Mouse (Mus musculus): ENCODE measurements around the gene Lancl2. TPM values are rescaled to one million over a fixed set of nuclear protein-coding genes. Genes with fewer than 3 reads are reported as not detected.

The Lancl2 gene
- polyA plus RNA-seq, 1 experiment from 2014 or later: 22.2 TPM

DNA sequence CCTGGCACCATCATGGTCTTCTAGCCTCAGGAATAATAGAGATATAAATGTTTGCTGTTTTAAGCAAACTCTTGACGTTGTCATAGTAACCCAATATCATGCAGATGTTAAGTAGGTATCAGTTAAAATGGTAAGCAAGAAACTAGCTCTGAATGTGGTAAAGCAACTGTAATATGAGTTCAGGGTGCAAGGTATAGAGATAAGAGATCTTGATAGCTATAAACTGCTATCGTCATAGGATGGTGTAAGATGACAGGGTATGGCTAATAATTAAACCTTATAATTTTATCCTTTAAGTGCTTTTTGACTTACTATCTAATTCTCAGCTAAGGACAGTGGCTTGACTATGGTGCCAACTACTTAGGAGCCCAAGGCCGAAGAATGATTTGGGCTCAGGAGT is 78.0 kb downstream of the Lancl2 start:
- DNase-seq (ENCODE audit: low spot score): no peak
- H3K27me3 ChIP-seq (ENCODE audit: insufficient read depth, poor library complexity, severe bottlenecking): no peaks in the 10 kb centered on the region
- H3K9me3 ChIP-seq: no peaks in the 10 kb centered on the region
- H3K36me3 ChIP-seq: peaks cover 8% of the 10 kb centered on the region; the same call in 1 of the 2 replicates
- no peak overlapping the region for H3K4me3 ChIP-seq
- H3K27ac ChIP-seq: no peak overlapping the region
- WGBS: 91% methylated on average over 3 of the region's 3 CpGs
- no peaks in the 10 kb centered on the region for H3K4me1 ChIP-seq

DNA sequence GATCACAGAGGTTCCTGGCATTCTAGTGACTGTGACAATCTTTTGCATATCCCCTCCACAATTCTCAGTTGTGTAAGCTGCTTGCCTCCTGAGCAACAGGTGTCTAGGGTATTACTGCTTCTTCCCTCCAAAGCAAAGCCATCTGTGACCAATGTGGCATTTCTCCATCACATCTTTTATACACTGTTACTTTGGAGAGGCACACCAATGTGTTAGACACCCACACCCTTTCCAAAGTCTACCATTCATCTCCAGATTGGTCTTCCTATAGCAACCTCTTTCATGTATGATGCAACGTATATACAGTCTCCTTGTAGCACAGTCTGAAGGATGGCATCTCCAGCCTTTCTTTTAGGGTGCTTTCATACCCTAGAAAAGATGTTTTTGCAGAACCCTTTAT is 80.3 kb downstream of the Lancl2 start:
- Histone ChIP-seq H3K36me3 (peaks cover 5% of the 10 kb centered on the region; the same call in 1 of the 2 replicates), H3K4me3 (no peak overlapping the region), H3K4me1 (no peaks in the 10 kb centered on the region), H3K9me3 (no peaks in the 10 kb centered on the region), H3K27me3 (ENCODE audit: insufficient read depth, poor library complexity, severe bottlenecking) (no peaks in the 10 kb centered on the region), H3K27ac (no peak overlapping the region)
- DNase-seq (ENCODE audit: low spot score): no peak
- 92% methylated on average over 1 of the region's 1 CpGs for WGBS

DNA sequence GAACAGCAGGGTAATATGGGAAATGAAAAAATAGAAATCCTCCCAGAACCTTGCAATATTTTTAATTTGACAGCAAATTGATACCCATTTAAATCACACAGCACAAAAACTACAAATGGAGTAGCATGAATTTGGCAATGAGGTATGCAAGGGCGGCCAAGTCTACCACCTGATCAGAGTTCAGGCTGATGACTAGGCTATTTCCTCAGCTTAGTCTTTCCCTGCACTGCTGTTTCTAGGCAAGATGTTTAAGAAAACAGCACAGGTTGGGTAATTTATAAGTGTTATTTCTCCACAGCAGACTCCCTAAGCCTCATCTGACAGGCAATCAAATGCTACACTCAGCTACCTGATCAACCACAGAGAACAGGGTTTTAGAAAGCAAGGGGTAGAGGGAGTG is 81.9 kb downstream of the Lancl2 start:
- no peaks in the 10 kb centered on the region for H3K9me3 ChIP-seq
- no peak overlapping the region for H3K27ac ChIP-seq
- WGBS: 93% methylated on average over 1 of the region's 1 CpGs
- peaks cover 16% of the 10 kb centered on the region for H3K36me3 ChIP-seq
- H3K4me3 ChIP-seq: no peak overlapping the region
- H3K4me1 ChIP-seq: no peaks in the 10 kb centered on the region
- H3K27me3 ChIP-seq (ENCODE audit: insufficient read depth, poor library complexity, severe bottlenecking): no peaks in the 10 kb centered on the region
- DNase-seq (ENCODE audit: low spot score): no peak

DNA sequence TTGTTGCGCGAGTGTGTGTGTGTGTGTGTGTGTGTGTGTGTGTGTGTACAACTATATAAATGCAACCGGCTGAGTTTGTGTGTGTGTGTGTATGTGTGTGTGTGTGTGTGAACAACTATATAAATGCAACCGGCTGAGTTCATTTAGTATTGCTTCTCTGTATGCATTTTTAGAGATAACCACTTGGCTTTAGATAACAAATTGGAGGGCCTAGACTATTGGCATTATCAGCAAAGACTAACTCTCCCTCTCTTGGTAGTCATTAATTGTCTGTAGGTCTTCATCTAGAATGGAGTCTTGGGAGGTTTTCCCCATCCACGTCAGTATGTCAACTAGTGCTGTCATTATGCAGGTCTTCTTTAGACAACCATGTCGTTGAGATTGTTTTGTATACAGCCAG is 85.0 kb downstream of the Lancl2 start:
- H3K4me1 ChIP-seq: no peaks in the 10 kb centered on the region
- no peak overlapping the region for H3K27ac ChIP-seq
- 92% methylated on average over 6 of the region's 6 CpGs for WGBS
- H3K36me3 ChIP-seq: peaks cover 25% of the 10 kb centered on the region
- no peaks in the 10 kb centered on the region for H3K9me3 ChIP-seq
- DNase-seq (ENCODE audit: low spot score): no peak
- no peaks in the 10 kb centered on the region for H3K27me3 ChIP-seq (ENCODE audit: insufficient read depth, poor library complexity, severe bottlenecking)
- H3K4me3 ChIP-seq: no peak overlapping the region

Other genes with a start within 250 kb of the Lancl2 start
- gene Ppm1k, start 167.1 kb upstream of the Lancl2 start, polyA plus RNA-seq (2016; fragmentation: Nextera tagmentation; extraction: Ambion mirVana): 9.2 and 14.1 TPM in 2 replicates
- gene Herc6, start 121.5 kb upstream of the Lancl2 start, polyA plus RNA-seq (2016; fragmentation: Nextera tagmentation; extraction: Ambion mirVana): 5.4 and 5.8 TPM in 2 replicates
- gene Pyurf, start 10.5 kb upstream of the Lancl2 start, polyA plus RNA-seq (2016; fragmentation: Nextera tagmentation; extraction: Ambion mirVana): 23.5 and 28.4 TPM in 2 replicates
- gene Vopp1, start 122.6 kb downstream of the Lancl2 start, polyA plus RNA-seq (2016; fragmentation: Nextera tagmentation; extraction: Ambion mirVana): 37.0 and 39.1 TPM in 2 replicates
- gene Vmn1r21, start 147.8 kb downstream of the Lancl2 start, polyA plus RNA-seq (2016; fragmentation: Nextera tagmentation; extraction: Ambion mirVana): not detected in 2 replicates
- gene Vmn1r22, start 205.5 kb downstream of the Lancl2 start, polyA plus RNA-seq (2016; fragmentation: Nextera tagmentation; extraction: Ambion mirVana): not detected in 2 replicates
- gene Vmn1r23, start 224.3 kb downstream of the Lancl2 start, polyA plus RNA-seq (2016; fragmentation: Nextera tagmentation; extraction: Ambion mirVana): not detected in 2 replicates

Measured in heart, embryonic 10.5 days (tissue).